Mouse (Mus musculus): ENCODE measurements around the gene Tsc22d3.

- TF ChIP-seq CTCF (IDR thresholded peaks at IDR 0.05; ENCODE audit: extremely low read depth, insufficient read length, insufficient replicate concordance, low read depth, low read length) (no peak), POLR2A (IDR thresholded peaks at IDR 0.05; ENCODE audit: low read depth, low read length) (no peak)
Observed at GRCm38 (mm10) chrX:140558176-140558844, 42.1 kb downstream of the Tsc22d3 start.
